Mouse (Mus musculus): ENCODE results near the gene Slc16a7.

Gene Slc16a7

GRCm38 (mm10) chr10:125388876-125389786 lies at the start of gene Slc16a7:
Gene Slc16a7, minus strand, starts transcription at chr10:125389465.
- peak; percentile 70 to 75 for DNase-seq

- no peak for DNase-seq
Observed at GRCm38 (mm10) chr10:125418795-125419194, 29.5 kb upstream of the Slc16a7 start.

GRCm38 (mm10) chr10:125399796-125400195 lies 10.5 kb upstream of the Slc16a7 start:
- DNase-seq: no peak

- no peak for DNase-seq
Observed at GRCm38 (mm10) chr10:125390011-125390410, 746 bp upstream of the Slc16a7 start.

- peak; percentile 12 to 20 for DNase-seq
Observed at GRCm38 (mm10) chr10:125388481-125388875, 787 bp downstream of the Slc16a7 start.

- DNase-seq: no peak
Observed at GRCm38 (mm10) chr10:125387782-125388415, 1.4 kb downstream of the Slc16a7 start.

- DNase-seq: no peak
Observed at GRCm38 (mm10) chr10:125375526-125375925, 13.7 kb downstream of the Slc16a7 start.

GRCm38 (mm10) chr10:125372666-125373065 lies 16.6 kb downstream of the Slc16a7 start:
- DNase-seq: no peak

GRCm38 (mm10) chr10:125371451-125371850 lies 17.8 kb downstream of the Slc16a7 start:
- DNase-seq: no peak

- no peak for DNase-seq
Observed at GRCm38 (mm10) chr10:125370037-125370610, 19.1 kb downstream of the Slc16a7 start.

GRCm38 (mm10) chr10:125358479-125358878 lies 30.8 kb downstream of the Slc16a7 start:
- DNase-seq: no peak

GRCm38 (mm10) chr10:125352805-125353204 lies 36.5 kb downstream of the Slc16a7 start:
- no peak for DNase-seq

- no peak for DNase-seq
Observed at GRCm38 (mm10) chr10:125348171-125348570, 41.1 kb downstream of the Slc16a7 start.

GRCm38 (mm10) chr10:125347149-125347548 lies 42.1 kb downstream of the Slc16a7 start:
- no peak for DNase-seq

- DNase-seq: no peak
Observed at GRCm38 (mm10) chr10:125346364-125346763, 42.9 kb downstream of the Slc16a7 start.

- DNase-seq: no peak
Observed at GRCm38 (mm10) chr10:125345583-125345982, 43.7 kb downstream of the Slc16a7 start.

- DNase-seq: peak; percentile 71 to 88
Observed at GRCm38 (mm10) chr10:125342204-125342603, 47.1 kb downstream of the Slc16a7 start.

- DNase-seq: no peak
Observed at GRCm38 (mm10) chr10:125333799-125334198, 55.5 kb downstream of the Slc16a7 start.

GRCm38 (mm10) chr10:125331334-125331733 lies 57.9 kb downstream of the Slc16a7 start:
- DNase-seq: no peak

- DNase-seq: peak; percentile 49 to 70
Observed at GRCm38 (mm10) chr10:125328331-125329063, 60.8 kb downstream of the Slc16a7 start.

GRCm38 (mm10) chr10:125324871-125325565 lies 64.2 kb downstream of the Slc16a7 start:
- DNase-seq: peak in 1 of 2 experiments; percentile 21

GRCm38 (mm10) chr10:125324149-125324834 lies 65.0 kb downstream of the Slc16a7 start:
- no peak for DNase-seq
